Mouse (Mus musculus) erythroblast, embryonic 14.5 days (primary cell): Measurements from ENCODE around the gene Myh7.

Experiments
- GATA1 ChIP-seq: IDR thresholded peaks from 2 replicates; pipeline ENCODE4 v1.6.1; 2012; ENCODE audit warnings: low read length, inconsistent platforms, mixed read lengths
- TAL1 ChIP-seq: IDR thresholded peaks from 3 replicates; pipeline ENCODE4 v1.6.1; 2012; ENCODE audit warnings: low read length, inconsistent platforms, mixed read lengths

DNA sequence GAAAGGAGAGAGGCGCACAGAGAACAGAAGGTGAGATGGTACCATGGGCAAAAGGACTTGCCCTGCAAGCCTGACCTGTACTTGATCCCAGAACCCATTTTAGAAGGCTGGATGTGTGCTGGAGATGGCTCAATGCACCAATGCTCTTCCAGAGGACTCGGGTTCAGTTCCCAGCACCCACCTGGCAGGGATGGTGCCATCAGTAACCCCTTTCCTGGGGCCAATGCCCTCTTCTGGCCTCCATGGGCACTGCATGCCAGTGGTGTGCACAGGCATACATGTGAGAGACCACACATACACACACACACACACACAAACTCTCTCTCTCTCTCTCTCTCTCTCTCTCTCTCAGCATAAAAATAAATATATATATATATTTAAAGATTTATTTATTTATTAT, 7.0 kb upstream of the Myh7 start:
- TF ChIP-seq GATA1 (no peak), TAL1 (no peak)
